Mouse (Mus musculus) megakaryocyte, embryonic 14.5 days (primary cell): ENCODE results near the gene Cul4b.

ENCODE experiments used
- FLI1 ChIP-seq: IDR thresholded peaks from 2 replicates; pipeline ENCODE4 v1.6.1; 2012; ENCODE audit warnings: low read length, inconsistent platforms, mixed read lengths
- GATA1 ChIP-seq: IDR thresholded peaks from 3 replicates; pipeline ENCODE4 v1.6.1; 2012; ENCODE audit warnings: mixed read lengths, low read length, inconsistent platforms, borderline replicate concordance

- no peak for TF ChIP-seq GATA1
- no peak for TF ChIP-seq FLI1
Observed at GRCm38 (mm10) chrX:38583261-38583660, 7.3 kb upstream of the Cul4b start.
